Mouse (Mus musculus) myocyte (in vitro differentiated cells): Measurements from ENCODE around the gene Tnks1bp1. TPM values are rescaled to one million over a fixed set of nuclear protein-coding genes. Genes with fewer than 3 reads are reported as not detected.

Source experiments
- H3K27me3 ChIP-seq: one replicate; pipeline ENCODE4 v1.6.1; 2011; ENCODE audit not compliant: control insufficient read depth, insufficient read depth, insufficient read length
- H3K36me3 ChIP-seq: one replicate; pipeline ENCODE4 v1.6.1; 2011; ENCODE audit not compliant: control insufficient read depth, insufficient read depth
- H3K4me2 ChIP-seq: one replicate; pipeline ENCODE4 v1.6.1; 2011; ENCODE audit warnings: low read depth, control low read depth
- H3K4me3 ChIP-seq: one replicate; pipeline ENCODE4 v1.5.1; 2011; ENCODE audit warnings: mild to moderate bottlenecking, control low read depth, moderate library complexity
- H3K79me2 ChIP-seq: one replicate; pipeline ENCODE4 v1.6.1; 2011; ENCODE audit not compliant: control insufficient read depth, insufficient read depth
- H3ac ChIP-seq: one replicate; pipeline ENCODE4 v1.6.1; 2011; ENCODE audit not compliant: control insufficient read depth, insufficient read length
- CEBPB ChIP-seq: IDR thresholded peaks from 2 replicates; pipeline ENCODE4 v1.6.1; 2011; ENCODE audit warnings: mild to moderate bottlenecking, moderate library complexity; ENCODE audit not compliant: poor library complexity, insufficient read depth, severe bottlenecking
- E2F4 ChIP-seq: IDR thresholded peaks from one replicate; pipeline ENCODE4 v1.6.1; 2011; ENCODE audit warnings: mild to moderate bottlenecking, control low read depth, moderate library complexity; ENCODE audit not compliant: insufficient read depth
- MAX ChIP-seq: IDR thresholded peaks from one replicate; pipeline ENCODE4 v1.6.1; 2011; ENCODE audit warnings: low read depth, mild to moderate bottlenecking, control low read depth
- MYOD1 ChIP-seq, 3 experiments: IDR thresholded peaks; one replicate each; pipeline ENCODE4 v1.6.1; 2011; ENCODE audit warnings: control low read depth in 2 of 3, low read depth in 2 of 3, mild to moderate bottlenecking in 2 of 3, moderate library complexity in 1 of 3; ENCODE audit not compliant: insufficient read length in 2 of 3, control insufficient read depth in 1 of 3
- MYOG ChIP-seq, 3 experiments: IDR thresholded peaks; one replicate each; pipeline ENCODE4 v1.6.1; 2011; ENCODE audit warnings: control low read depth in 2 of 3, low read depth in 2 of 3, mild to moderate bottlenecking in 2 of 3; ENCODE audit not compliant: insufficient read length in 2 of 3, control insufficient read depth in 1 of 3, insufficient read depth in 1 of 3
- POLR2A ChIP-seq: IDR thresholded peaks from one replicate; pipeline ENCODE4 v1.6.1; 2011; ENCODE audit warnings: low read depth, mild to moderate bottlenecking, control low read depth, moderate library complexity; ENCODE audit not compliant: insufficient read length
- POLR2AphosphoS2 ChIP-seq: IDR thresholded peaks from one replicate; pipeline ENCODE4 v1.6.1; 2011; ENCODE audit warnings: low read depth, control low read depth; ENCODE audit not compliant: insufficient read length
- REST ChIP-seq: IDR thresholded peaks from one replicate; pipeline ENCODE4 v1.6.1; 2011; ENCODE audit warnings: mild to moderate bottlenecking, control low read depth, moderate library complexity; ENCODE audit not compliant: insufficient read depth, insufficient read length
- SRF ChIP-seq: IDR thresholded peaks from one replicate; pipeline ENCODE4 v1.6.1; 2011; ENCODE audit warnings: low read depth; ENCODE audit not compliant: control insufficient read depth, insufficient read length
- TCF12 ChIP-seq: IDR thresholded peaks from one replicate; pipeline ENCODE4 v1.6.1; 2011; ENCODE audit warnings: mild to moderate bottlenecking, control low read depth; ENCODE audit not compliant: poor library complexity, insufficient read depth, severe bottlenecking
- TCF3 ChIP-seq: IDR thresholded peaks from one replicate; pipeline ENCODE4 v1.6.1; 2011; ENCODE audit warnings: low read depth, control low read depth; ENCODE audit not compliant: insufficient read length
- USF1 ChIP-seq: IDR thresholded peaks from one replicate; pipeline ENCODE4 v1.6.1; 2011; ENCODE audit warnings: low read depth, mild to moderate bottlenecking, control low read depth, moderate library complexity
- polyA plus RNA-seq: library from polyadenylated mRNA; unstranded; fragments of >200 nt; fragmentation: generic; extraction: Trizol; gene quantifications from one replicate; pipeline ENCODE4 v1.2.1, GENCODE M21; 2012; ENCODE audit warnings: missing spikeins

Tnks1bp1 gene
- polyA plus RNA-seq = 84.0 TPM

GRCm38 (mm10) chr2:85047596-85048167, at the start of gene Tnks1bp1:
Gene Tnks1bp1, plus strand, starts transcription at chr2:85048022.
- Histone ChIP-seq H3K79me2 (peaks cover 34% of the 10 kb centered on the region), H3K4me3 (peak within 1 kb of the TSS; percentile 77), H3ac (peak within 1 kb of the TSS; percentile 71), H3K4me2 (peak within 1 kb of the TSS; percentile 89), H3K36me3 (peaks cover 32% of the 10 kb centered on the region), H3K27me3 (no peaks in the 10 kb centered on the region)
- TF ChIP-seq MYOD1 (IDR thresholded peaks at IDR 0.05; ENCODE audit: control insufficient read depth in 1 of 3, insufficient read length in 2 of 3, low read depth in 2 of 3) = peak in 1 of 3 experiments; percentile 33
- TF ChIP-seq REST = no peak
- TF ChIP-seq MYOG (IDR thresholded peaks at IDR 0.05; ENCODE audit: control insufficient read depth in 1 of 3, insufficient read depth in 1 of 3, insufficient read length in 2 of 3, low read depth in 2 of 3) = peak in 1 of 3 experiments; percentile 4
- no peak for TF ChIP-seq TCF3
- TF ChIP-seq USF1 = no peak
- peak; percentile 75 for TF ChIP-seq POLR2A
- TF ChIP-seq SRF = peak; percentile 6
- TF ChIP-seq TCF12 = no peak
- TF ChIP-seq POLR2AphosphoS2 = peak; percentile 86
- TF ChIP-seq E2F4 = peak; percentile 3
- peak; percentile 82 for TF ChIP-seq CEBPB
- no peak for TF ChIP-seq MAX

DNA sequence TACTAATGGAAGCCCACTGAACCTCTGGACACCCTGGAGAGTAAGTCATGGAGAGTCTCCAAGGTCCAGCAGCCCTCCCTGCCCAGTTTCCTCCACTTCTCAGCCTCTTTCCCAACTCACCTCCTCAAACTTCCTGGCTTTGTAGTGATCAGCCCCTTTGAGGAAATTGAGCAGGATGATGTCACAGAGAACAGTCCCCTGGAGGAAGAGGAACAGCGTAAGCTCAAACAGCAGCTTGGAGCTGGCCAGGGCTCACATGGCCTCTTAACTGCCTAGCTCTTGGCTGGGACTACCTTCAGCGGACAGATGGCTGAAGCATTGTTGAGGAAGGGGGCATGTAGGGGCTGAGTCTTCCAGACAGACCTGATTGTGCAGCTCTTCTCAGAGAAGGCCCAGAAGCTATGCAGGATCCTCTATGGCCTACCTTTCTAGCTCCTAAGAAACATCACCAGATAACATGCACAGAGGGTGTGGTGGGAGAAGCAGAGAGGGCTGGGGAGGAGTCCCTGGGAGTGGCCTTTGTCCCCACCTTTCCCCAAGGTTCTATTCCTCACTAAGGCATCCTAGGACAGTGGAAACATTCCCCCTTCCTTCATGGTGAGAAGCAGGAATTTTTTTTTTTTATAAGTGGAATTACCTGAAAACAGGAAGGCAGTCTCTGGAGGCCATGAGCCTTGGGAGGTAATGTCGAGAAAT, 48.2 kb upstream of the Tnks1bp1 start:
- H3K36me3 ChIP-seq = no peaks in the 10 kb centered on the region
- H3K4me3 ChIP-seq = no peak overlapping the region
- TF ChIP-seq E2F4 = no peak
- TF ChIP-seq CEBPB = no peak
- TF ChIP-seq REST = no peak
- no peak for TF ChIP-seq TCF12
- no peak for TF ChIP-seq USF1
- no peak for TF ChIP-seq TCF3
- H3K79me2 ChIP-seq = no peaks in the 10 kb centered on the region
- no peak overlapping the region for H3ac ChIP-seq
- H3K4me2 ChIP-seq = no peak overlapping the region
- no peaks in the 10 kb centered on the region for H3K27me3 ChIP-seq

- no peak overlapping the region for H3ac ChIP-seq
- no peaks in the 10 kb centered on the region for H3K79me2 ChIP-seq
- no peak for TF ChIP-seq USF1
- no peak for TF ChIP-seq SRF
- TF ChIP-seq MYOG (IDR thresholded peaks at IDR 0.05; ENCODE audit: control insufficient read depth in 1 of 3, insufficient read depth in 1 of 3, insufficient read length in 2 of 3, low read depth in 2 of 3) = no peak
- TF ChIP-seq E2F4 = no peak
- TF ChIP-seq MYOD1 (IDR thresholded peaks at IDR 0.05; ENCODE audit: control insufficient read depth in 1 of 3, insufficient read length in 2 of 3, low read depth in 2 of 3) = no peak
- TF ChIP-seq CEBPB = no peak
- TF ChIP-seq POLR2AphosphoS2 = no peak
- TF ChIP-seq REST = no peak
- no peak overlapping the region for H3K4me3 ChIP-seq
- H3K27me3 ChIP-seq = no peaks in the 10 kb centered on the region
- peak overlapping the region; percentile 53 for H3K4me2 ChIP-seq
- no peaks in the 10 kb centered on the region for H3K36me3 ChIP-seq
Measured at GRCm38 (mm10) chr2:85001497-85001896, 46.3 kb upstream of the Tnks1bp1 start.

DNA sequence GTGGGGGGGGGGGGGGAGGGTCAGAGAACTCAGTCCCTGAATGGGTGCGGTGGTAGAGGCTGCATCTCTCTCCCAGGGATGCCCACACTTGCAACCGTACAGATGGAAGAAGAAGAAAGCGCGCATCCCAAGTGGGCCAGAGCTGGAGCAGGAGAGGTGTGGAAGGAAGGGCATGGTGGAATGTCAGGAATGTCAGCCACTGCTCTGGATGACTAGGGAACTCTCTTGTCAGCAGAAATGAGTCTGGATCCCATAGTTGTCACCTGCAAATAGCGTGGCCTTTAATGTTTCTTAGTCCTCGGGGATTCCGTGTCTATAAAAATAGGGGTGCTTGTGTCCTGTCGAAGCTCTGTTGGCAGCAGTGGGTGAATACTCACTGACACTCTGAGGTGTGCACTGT, 45.2 kb upstream of the Tnks1bp1 start:
- Histone ChIP-seq H3K79me2 (no peaks in the 10 kb centered on the region), H3K27me3 (no peaks in the 10 kb centered on the region), H3ac (no peak overlapping the region), H3K36me3 (no peaks in the 10 kb centered on the region), H3K4me2 (no peak overlapping the region), H3K4me3 (no peak overlapping the region)
- TF ChIP-seq MYOD1 (IDR thresholded peaks at IDR 0.05; ENCODE audit: control insufficient read depth in 1 of 3, insufficient read length in 2 of 3, low read depth in 2 of 3) (no peak), POLR2A (no peak), SRF (no peak), CEBPB (no peak), TCF3 (no peak), USF1 (no peak), MYOG (IDR thresholded peaks at IDR 0.05; ENCODE audit: control insufficient read depth in 1 of 3, insufficient read depth in 1 of 3, insufficient read length in 2 of 3, low read depth in 2 of 3) (no peak), E2F4 (no peak), MAX (no peak), REST (no peak)

GRCm38 (mm10) chr2:85004341-85004740, 43.5 kb upstream of the Tnks1bp1 start:
- H3K4me3 ChIP-seq = no peak overlapping the region
- H3K36me3 ChIP-seq = no peaks in the 10 kb centered on the region
- TF ChIP-seq USF1 (no peak), POLR2A (no peak), POLR2AphosphoS2 (no peak), REST (no peak), TCF3 (no peak), MAX (no peak)
- H3K27me3 ChIP-seq = no peaks in the 10 kb centered on the region
- H3ac ChIP-seq = no peak overlapping the region
- H3K4me2 ChIP-seq = no peak overlapping the region
- no peaks in the 10 kb centered on the region for H3K79me2 ChIP-seq
